Mouse (Mus musculus): ENCODE data around the gene Nfia. TPM values are rescaled to one million over a fixed set of nuclear protein-coding genes. Genes with fewer than 3 reads are reported as not detected.

The Nfia gene
- total RNA-seq, 2 experiments from 2014 or later, result 69.5 to 70.1 TPM

DNA sequence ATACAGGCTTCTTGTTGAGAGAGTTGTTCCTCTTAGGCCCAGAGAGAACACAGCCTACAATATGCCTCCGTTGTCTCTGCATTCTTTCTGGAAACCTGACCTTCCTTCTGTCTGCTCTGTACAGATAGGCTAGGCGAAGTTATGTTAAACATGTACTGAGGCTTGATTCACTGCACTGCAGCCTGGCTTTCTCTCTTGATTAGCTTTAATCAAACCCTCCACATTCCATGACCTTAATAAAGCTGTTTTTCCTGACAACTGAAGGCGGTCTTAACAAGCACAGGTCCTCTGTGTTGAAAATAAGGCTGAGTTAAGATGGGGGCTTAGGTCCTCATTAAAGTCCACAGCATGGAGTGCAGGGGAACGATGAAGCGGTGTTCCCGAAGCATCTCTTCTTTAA, 54.6 kb downstream of the Nfia start:
- DNase-seq, result no peak
- intact Hi-C loops (cut with DNase I; ENCODE audit: low total_unique reads), result no loop called here

DNA sequence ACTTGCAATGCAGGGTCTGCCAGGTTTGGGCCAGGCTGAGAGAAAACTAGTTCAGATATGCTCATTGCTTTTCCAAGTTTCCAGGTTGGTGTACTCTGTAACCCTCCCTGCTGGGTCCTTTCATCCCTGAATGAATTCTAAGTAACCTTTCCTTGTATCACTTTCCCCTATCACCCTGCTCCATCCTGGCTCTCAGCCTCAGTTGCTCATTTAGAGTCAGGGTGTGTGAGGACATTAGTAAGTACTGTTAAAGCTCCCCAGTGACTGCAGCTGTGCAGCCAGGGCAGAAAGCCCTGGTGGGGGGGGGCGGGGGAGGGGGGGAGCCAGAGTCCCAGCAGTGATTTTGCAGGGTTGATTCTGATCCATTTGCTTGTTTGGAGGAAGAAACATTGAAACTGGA, 56.0 kb downstream of the Nfia start:
- peak; percentile 36 for DNase-seq
- intact Hi-C loops (cut with DNase I; ENCODE audit: low total_unique reads), result no loop called here

DNA sequence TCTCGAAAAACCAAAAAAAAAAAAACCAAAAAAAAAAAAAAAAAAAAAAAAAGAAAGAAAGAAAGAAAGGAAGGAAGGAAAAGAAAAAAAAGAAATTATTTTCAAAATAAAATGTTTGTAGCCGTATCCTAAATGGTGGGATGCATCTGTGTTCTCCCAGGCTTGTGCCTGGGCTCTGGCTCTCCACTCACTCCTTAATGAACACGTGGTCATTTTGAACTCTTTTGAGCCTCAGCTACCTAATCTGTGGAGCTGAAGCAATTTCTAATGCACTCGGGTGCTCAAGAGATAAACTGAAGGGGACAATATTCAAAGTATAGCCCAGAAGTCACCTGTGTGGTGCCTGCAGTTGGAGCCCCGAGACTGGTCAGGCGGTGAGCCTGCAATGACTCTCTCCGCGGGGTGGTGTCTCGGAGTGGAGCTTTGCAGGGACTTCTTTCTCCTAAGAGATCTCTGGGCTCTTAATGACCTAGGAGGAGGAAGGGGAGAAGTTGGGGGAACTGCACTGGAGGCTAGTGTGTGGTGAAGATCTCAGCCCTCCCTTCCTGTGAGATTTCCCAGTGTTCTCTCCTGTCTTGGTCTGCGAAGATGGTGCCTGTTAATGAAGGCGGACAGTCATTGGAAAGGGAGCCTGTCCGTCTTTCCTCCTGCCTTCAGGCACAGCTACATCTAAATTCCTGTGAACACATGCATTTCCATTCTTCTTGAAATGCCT, 57.0 kb downstream of the Nfia start:
- no peak for DNase-seq
- intact Hi-C loops (cut with DNase I; ENCODE audit: low total_unique reads), result no loop called here

DNA sequence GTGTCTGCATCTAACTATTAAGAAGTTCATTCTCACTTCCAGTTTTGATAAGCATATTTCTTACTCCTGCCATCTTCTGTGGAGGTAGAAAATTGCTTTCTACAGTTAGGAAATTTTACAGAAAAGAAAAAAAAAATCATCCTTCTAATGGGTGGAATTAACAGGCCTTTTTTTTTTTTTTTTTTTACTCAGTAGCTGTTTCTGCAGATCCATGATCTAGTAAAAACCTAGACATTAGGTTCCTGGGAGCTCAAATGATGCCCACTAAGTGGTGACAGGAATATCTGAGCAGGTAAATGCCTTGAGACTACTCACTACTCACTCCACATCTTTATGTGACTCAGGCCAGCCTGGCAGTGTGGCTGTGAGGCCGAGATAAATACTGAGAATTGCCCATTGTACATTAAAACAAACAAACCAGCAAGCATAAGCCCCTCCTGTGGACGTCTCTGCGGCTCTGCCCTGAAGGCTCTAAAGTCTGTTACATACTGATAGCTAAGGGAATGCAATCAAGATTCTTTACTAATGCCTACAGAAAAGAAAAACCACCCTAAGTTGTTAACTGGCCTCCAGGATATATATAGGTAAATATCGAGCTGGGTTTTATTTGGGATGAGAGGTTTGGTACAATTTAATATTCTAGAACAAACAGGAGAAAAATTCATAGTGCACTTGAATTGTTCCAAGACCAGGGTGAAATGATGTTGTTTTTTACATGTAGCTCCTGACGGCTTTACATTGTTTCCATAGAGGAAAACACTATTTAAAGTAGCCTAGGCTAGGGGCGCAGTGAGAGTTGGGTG, 57.7 kb downstream of the Nfia start:
- intact Hi-C loops (cut with DNase I; ENCODE audit: low total_unique reads), result no loop called here
- DNase-seq, result no peak

DNA sequence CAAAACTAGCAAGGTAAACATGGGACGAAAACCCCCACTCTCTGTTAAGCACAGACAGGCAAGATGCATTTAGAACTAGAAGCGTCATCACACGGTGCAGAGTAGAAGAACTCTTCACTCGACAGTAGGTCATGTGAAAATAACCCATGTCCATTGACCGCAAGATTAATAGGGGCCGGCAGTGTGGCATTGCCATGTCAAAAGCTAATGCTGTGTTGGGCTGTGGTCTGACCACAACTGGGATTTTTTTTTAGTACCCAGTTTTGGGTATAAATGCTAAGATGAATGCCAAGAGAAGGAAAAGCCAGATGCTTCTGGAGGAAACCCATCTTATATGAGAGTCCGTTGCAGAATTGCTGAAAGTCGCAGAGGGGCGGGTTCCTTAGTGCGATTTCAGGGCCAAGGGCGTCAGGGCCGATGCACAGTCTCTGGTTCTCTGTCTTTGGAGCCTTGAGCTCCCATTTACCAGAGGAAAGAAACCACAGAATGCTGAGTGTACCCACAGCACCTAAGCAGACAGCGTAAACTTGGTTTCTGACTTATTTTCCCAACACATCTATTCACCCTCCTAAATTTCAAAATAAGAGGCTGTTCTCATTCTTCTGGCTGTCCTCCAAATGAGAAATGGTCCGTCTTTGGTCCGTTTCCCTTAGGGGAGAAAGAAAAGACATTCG, 58.5 kb downstream of the Nfia start:
- no peak for DNase-seq
- intact Hi-C loops (cut with DNase I; ENCODE audit: low total_unique reads), result no loop called here

DNA sequence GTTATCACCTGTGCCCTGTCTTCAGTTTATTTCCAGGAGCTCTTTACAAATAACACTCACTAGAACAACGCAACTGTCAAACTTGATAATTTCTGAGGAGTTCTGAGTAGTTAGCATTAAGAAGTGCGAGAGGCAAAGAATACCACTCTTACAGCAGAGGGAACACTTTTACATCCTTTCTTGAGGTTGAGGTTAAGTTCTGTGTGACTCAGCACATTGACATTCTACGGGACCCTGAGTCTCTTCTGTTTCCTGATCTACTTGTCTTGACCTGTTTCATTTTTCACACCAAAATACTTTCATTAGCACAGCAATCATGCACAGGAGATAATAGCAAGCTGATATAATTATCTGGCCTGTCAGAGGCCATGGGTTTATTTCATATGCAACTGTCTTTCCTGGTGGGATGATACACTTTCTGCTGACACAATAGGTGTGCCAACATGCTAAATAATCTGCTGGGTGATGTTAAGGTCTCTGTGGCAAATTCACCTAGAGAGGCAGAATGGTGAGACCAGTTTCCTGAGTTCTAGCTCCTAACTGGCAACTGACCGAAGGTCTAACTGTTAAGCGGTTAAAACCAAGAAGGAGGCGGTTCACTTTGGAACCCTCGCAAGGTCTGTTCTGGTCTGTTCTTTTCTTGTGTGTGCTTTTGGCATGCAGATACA, 59.2 kb downstream of the Nfia start:
- intact Hi-C loops (cut with DNase I; ENCODE audit: low total_unique reads), result no loop called here
- no peak for DNase-seq

DNA sequence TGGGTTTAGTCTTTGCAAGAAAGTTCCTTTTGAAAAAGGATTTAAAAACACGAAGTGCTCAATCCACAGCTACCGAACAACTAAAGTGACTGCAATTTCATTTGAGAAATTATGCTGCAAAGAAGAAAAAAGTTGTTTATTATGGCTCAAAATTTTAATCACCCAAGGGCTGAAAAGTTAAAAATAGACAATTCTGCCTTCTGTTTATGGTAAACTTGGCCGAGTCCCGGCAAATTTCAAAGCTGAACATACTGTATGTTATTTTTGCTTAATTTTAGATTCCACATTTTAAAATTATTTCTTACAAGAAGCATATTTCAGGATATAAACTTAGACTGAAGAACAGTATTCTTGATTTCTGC, 59.7 kb downstream of the Nfia start:
- DNase-seq, result no peak
- intact Hi-C loops (cut with DNase I; ENCODE audit: low total_unique reads), result no loop called here

DNA sequence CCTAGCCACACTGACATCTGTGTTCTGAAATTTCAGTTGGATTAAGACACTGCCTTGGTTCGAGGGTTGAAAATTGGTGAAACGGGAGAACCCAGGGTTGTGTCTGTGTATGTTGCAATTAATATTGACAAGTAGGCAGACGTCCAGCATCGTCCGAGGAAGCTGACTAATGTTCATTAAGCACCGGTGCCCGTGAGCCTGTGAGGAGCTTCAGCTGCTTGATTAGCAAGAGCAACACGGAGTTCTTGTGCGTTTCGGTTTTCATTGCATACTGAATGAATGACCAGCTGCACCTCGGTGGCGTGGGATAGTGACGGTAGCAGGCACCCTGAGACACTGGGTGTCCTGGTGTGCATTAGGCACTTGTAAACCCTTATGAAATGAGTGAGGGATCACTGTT, 64.3 kb downstream of the Nfia start:
- DNase-seq, result peak; percentile 24
- intact Hi-C loops (cut with DNase I; ENCODE audit: low total_unique reads), result no loop called here

DNA sequence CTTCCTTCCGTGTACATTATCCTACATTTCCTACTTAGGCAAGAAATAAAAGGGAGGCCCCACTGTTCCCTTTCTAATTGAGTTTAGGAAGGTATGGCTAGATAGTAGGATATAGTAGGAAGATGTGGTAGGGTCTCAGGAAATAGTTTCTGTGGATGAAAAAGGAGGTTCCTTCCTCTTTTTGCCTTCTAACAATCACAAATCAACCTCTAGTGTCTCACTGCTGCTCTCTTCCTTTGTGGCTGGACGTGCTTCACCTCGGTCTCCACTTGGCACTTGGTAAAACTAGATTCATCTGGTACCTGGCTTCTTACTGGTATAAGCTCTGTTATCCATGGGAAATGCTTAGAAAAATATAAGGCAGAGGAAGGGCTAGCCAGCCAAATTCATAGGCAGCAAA, 65.2 kb downstream of the Nfia start:
- no peak for DNase-seq
- intact Hi-C loops (cut with DNase I; ENCODE audit: low total_unique reads), result no loop called here

DNA sequence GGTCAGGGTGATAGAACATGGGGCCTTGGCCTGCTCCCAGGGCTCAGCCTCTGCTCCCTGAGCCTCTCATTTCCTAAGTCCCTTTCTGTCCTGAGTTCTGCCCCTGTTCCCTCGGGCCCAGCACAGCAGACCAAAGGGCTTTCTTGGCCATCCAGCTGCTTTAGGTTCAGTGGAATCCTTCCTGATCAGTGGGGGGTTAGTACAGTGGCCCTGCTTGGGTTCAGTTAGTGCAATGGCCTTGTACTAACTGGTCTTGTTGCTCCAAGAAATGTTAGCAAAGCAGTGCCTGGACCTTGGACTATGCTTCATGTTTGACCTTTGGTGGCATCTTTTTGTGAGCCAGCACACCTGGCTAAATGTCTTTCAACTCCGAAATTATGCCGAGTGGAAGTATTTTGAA, 66.1 kb downstream of the Nfia start:
- no peak for DNase-seq
- intact Hi-C loops (cut with DNase I; ENCODE audit: low total_unique reads), result no loop called here

DNA sequence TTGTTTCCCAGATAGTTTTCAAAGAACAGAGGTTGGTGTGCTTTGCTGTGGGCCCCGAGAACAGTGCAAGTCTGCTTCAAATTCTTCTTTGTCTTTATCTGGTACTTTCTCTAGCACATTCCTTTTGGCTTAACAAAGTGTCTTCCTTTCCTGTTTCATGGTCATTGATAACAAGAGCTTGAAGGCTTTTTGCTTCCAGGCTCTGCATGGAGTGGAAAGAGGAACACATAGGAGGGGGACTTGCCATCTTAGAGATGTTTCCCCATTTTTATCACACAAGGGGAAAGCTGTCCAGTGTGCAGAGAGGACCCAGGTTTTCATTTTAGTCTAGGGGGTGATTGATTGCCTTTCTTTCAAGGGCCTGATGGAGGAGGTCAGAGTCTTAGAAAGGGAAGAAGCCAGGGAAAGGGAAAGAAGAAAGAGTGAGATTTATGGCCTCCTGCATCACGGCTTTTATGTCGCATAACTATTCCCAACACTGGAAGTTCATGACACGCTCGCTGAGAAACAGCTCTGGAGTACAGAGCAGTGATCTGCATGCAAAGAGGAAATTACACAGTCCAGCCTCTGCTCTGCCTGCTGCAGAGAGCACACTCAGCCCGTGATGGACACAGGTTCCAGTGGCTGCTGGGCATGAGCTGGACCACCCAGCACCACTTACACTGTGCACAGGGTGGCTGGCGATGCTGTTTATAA, 67.0 kb downstream of the Nfia start:
- DNase-seq, result no peak
- intact Hi-C loops (cut with DNase I; ENCODE audit: low total_unique reads), result loop anchor here (10.0 kb wide), 1 partner anchor 45 kb away; no protein-coding TSS in a partner anchor

DNA sequence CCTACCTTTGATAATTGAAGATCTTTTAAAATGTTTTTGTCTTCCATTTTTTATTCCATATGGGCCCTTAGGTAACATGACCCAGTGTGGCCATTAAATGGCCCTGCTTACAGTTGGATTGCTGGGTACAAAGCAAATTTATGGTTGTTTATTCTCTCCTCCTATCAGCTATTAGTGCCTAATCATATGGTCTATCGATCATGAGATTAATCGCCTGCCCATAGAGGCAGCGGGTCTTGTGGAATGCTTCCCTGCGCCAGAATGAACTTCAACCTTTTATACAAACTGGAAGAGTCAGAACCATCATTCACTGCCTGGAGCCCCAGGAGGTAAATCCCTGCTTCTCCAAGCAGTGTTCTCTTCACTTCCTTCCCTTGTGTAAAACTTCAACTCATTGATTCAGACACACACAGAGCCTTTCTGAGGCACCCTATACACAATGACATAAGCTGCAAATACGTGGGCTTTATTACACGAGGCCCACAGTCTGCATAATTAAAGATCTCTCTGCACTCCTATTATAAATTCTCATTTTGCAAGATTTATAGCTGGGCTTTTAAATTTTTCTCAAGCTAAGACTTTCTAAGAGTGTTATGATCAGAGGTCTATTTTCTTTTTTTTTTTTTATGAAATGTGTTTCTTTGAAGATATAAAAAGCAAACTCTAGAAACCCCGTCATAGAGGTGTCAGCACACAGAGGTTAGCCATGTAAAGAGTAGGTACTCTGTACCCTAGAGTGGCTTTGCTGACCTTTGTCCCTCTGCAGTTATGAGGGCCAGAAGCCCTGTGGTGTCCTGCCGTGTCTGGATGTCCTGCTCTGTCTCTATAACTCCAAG, 67.9 kb downstream of the Nfia start:
- DNase-seq, result no peak
- intact Hi-C loops (cut with DNase I; ENCODE audit: low total_unique reads), result loop anchor here (10.0 kb wide), 1 partner anchor 46 kb away; no protein-coding TSS in a partner anchor

DNA sequence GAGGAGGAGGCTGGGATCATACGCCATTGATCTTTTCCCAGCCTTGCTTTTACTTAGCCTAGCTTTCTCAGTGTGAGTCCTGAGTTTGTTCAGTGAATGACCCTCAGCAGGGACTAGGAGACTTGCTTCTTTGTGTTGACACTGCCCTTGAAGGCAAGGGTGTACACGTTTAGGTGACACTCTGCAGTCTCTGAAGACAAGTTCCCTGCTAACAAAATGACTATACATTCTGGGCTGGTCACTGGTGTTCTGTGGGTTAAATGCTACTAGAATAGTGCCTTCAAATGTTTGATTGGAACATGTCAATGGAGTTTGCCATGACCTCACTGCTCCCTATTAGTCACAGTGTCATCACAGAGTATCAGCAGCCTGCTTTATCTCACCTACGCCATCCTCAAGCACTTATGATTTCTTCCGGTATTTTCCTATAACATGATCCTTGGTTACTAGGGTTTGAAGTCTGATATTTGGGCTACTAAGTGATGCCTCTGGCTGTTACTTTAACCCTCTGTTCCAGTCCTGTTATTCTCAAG, 68.6 kb downstream of the Nfia start:
- intact Hi-C loops (cut with DNase I; ENCODE audit: low total_unique reads), result loop anchor here (10.0 kb wide), 1 partner anchor 46 kb away; no protein-coding TSS in a partner anchor
- no peak for DNase-seq

DNA sequence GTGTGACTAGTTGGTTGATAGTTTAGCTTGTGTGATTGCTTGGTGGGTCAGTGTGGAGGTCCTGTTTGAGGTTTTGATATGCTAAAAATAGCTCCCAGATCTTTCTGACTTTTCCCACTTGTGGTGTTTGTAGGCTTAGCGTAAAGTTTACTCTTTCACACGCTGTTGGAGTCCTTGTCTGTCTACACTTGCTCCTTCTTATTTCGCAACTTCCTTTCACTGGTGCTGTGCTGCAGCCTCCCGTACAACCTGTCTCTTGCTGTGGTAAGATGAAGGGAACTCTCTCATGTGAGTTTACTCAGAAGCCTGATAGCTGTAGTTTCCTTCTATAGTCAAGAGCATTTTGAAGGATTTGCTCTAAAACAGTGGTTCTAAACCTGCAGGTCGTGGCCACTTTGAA, 69.2 kb downstream of the Nfia start:
- no peak for DNase-seq
- intact Hi-C loops (cut with DNase I; ENCODE audit: low total_unique reads), result loop anchor here (10.0 kb wide), 1 partner anchor 47 kb away; no protein-coding TSS in a partner anchor

DNA sequence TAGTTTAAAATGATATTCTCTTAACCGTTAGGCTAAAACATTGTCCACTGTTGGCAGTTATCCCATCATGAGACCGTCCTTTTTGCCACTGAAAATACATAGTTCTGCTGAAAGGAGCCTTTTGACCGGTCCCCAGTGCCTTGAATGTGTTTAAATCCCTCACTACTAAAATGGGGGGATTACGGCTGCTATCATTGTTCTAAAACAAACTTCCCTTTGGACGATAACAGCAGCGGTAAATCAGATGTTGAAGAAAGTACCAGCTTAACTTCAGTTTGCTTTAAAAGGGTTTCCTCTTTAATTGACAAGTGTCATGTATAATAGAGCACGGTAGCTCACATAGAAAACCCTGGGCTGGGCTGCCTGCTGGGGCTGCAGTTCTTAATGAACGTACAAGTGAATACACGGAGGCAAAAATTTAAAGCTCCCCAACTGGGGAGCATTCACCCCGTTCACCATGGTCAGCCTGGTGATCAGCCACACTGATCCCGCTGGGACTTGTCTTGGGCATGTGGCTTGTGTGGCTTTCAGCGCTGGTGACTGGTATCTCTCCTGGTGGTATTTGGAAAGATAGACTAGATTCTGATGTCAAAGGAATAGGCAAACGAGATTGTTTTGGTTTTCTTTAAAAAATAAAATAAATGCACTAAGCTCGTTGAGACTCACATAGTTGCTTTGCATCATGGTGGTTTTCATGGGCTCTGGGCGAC, 71.6 kb downstream of the Nfia start:
- no peak for DNase-seq
- intact Hi-C loops (cut with DNase I; ENCODE audit: low total_unique reads), result loop anchor here (10.0 kb wide), 1 partner anchor 49 kb away; no protein-coding TSS in a partner anchor

DNA sequence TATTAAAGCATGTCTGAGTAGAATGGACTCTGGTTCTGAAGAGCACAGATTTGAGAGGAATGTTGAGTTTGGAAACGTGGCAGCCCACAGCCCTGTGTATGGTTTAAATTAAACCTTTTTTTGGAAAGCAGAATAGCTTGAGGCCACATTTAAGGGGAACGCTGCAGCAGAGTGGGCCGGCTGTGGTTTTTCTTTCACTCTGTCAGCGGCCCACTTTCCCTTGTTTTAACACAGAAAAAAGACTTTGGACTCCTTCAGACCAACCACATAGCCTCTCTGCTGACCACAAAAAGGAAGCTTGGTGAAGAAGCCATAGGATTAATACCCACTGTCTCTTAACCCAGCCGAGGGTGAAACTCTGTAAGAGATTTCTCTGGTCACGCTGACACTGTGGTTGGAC, 72.4 kb downstream of the Nfia start:
- DNase-seq, result no peak
- intact Hi-C loops (cut with DNase I; ENCODE audit: low total_unique reads), result loop anchor here (10.0 kb wide), 1 partner anchor 50 kb away; no protein-coding TSS in a partner anchor

DNA sequence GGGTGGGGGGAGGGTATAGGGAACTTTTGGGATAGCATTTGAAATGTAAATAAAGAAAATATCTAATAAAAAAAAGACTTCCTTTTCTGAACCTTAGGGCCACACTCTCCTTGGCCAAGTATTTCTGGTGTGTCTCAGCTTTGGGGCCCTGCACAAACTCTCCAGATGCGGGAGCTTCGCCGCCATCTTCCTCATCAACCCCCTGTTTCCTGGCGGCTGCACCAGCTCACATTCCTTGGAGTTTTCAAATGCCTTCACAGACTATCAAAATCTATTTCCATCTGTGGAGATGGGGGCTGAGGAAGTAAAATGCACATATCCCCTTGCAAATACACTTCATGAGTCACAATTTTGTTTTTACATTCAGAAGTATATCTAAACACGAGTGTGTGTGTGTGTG, 75.1 kb downstream of the Nfia start:
- DNase-seq, result no peak
- intact Hi-C loops (cut with DNase I; ENCODE audit: low total_unique reads), result loop anchor here (10.0 kb wide), 1 partner anchor 53 kb away; no protein-coding TSS in a partner anchor
